Comparison of ENCODE assay signal across 8 mouse cellular contexts in the genomic region with DNA sequence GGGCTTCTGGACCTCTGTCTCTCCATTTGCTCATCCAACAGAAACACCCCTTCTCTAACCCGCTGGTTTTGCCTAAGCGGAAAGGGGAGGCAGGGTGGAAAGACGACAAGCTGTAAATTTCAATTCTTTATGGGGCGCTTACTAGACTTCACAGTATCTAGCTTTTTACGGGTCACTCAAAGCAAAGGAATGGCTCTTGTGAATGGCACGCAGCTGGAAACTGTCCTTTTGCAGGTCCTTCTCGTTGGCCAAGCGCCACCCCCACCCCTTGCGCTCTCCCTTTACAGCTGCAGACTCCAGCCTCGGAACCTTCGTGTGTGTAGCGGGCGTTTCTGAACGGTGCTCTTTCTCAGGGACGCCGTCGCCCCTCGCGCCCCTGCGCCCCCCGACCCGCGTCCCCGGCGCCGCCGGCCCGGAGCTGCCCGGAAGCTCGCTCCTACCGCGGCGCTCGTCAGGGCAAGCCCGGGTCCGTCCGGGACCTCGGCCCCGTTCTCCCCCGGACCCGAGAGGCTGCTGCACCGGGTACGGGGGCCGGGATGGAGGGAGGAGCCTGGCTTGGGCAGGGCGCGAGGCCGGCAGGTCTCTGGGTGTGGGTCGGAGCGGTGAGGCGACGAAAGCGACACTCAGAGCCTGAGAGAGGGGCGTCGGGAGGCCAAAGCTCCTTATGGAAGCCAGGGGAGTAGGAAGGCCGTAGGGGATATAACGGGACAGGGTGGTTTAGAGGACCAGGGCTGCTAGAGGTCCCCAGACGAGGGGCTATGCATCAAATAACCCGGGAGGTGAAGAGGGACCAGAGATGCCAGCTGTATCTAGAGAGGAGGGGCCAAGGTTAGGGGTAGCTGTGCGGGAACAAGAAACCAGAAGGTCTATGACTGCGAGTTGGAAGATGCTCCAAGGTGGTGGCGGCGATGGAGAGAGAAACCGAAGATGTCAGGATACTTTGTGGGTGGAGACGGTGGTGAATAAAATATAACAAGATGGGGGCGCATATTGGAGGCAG. TPM values are rescaled to one million over a fixed set of nuclear protein-coding genes. Genes with fewer than 3 reads are reported as not detected.
DNase-seq lines count a peak whose midpoint lies in the region; ATAC-seq and TF ChIP-seq lines count a peak whose summit lies in the region.

Gene Zfp580, plus strand, starts transcription at position 346 of the 1,000 bp plus-strand sequence.

- 1% methylated on average over 65 of the region's 65 CpGs for WGBS in forebrain, embryonic 10.5 days
- 2% methylated on average over 65 of the region's 65 CpGs for WGBS in heart, embryonic 13.5 days
- 1% methylated on average over 65 of the region's 65 CpGs for WGBS in kidney, postnatal 0 days
- 1% methylated on average over 65 of the region's 65 CpGs for WGBS in liver, embryonic 13.5 days (ENCODE audit: insufficient replicate concordance)
- under 1% methylated on average over 64 of the region's 65 CpGs for WGBS in stomach, postnatal 0 days

- H3K4me3 ChIP-seq in C2C12 (ENCODE audit: insufficient read depth, poor library complexity, severe bottlenecking): peak within 1 kb of the TSS; percentile 38
- peak within 1 kb of the TSS; percentile 67 for H3K4me3 ChIP-seq in forebrain, embryonic 10.5 days
- peak within 1 kb of the TSS; percentile 82 for H3K4me3 ChIP-seq in heart, embryonic 13.5 days
- peak within 1 kb of the TSS; percentile 60 for H3K4me3 ChIP-seq in kidney, postnatal 0 days (replicated peaks; ENCODE audit: low read depth, low read length)
- H3K4me3 ChIP-seq in liver, embryonic 13.5 days (replicated peaks): peak within 1 kb of the TSS; percentile 63
- peak within 1 kb of the TSS; percentile 74 for H3K4me3 ChIP-seq in stomach, postnatal 0 days (ENCODE audit: low read depth, low read length)

- TF ChIP-seq EP300 in stomach, postnatal 0 days (optimal IDR thresholded peaks at IDR 0.05): no peak

- peak within 1 kb of the TSS; percentile 94 for H3K9ac ChIP-seq in heart, embryonic 13.5 days
- peak within 1 kb of the TSS; percentile 75 for H3K9ac ChIP-seq in kidney, postnatal 0 days (ENCODE audit: low read depth, low read length)
- peak within 1 kb of the TSS; percentile 73 for H3K9ac ChIP-seq in liver, embryonic 13.5 days
- H3K9ac ChIP-seq in stomach, postnatal 0 days (ENCODE audit: low read length): peak within 1 kb of the TSS; percentile 84

- peak within 1 kb of the TSS; percentile 88 for H3K27ac ChIP-seq in forebrain, embryonic 10.5 days
- peak within 1 kb of the TSS; percentile 50 for H3K27ac ChIP-seq in heart, embryonic 13.5 days (replicated peaks)
- peak within 1 kb of the TSS; percentile 60 for H3K27ac ChIP-seq in kidney, postnatal 0 days
- no peak within 1 kb of the TSS for H3K27ac ChIP-seq in liver, embryonic 13.5 days
- peak within 1 kb of the TSS; percentile 81 for H3K27ac ChIP-seq in stomach, postnatal 0 days (replicated peaks)

- H3K9me3 ChIP-seq in forebrain, embryonic 10.5 days: no peaks in the 10 kb centered on the region; the same call in 1 of the 2 replicates
- no peaks in the 10 kb centered on the region for H3K9me3 ChIP-seq in heart, embryonic 13.5 days
- H3K9me3 ChIP-seq in kidney, postnatal 0 days (replicated peaks; ENCODE audit: low read length): no peaks in the 10 kb centered on the region
- no peaks in the 10 kb centered on the region for H3K9me3 ChIP-seq in liver, embryonic 13.5 days (replicated peaks)
- H3K9me3 ChIP-seq in stomach, postnatal 0 days (ENCODE audit: control insufficient read depth, low read length): no peaks in the 10 kb centered on the region

- peaks cover 4% of the 10 kb centered on the region for H3K27me3 ChIP-seq in C2C12 (ENCODE audit: control insufficient read depth, insufficient read depth, insufficient read length)
- peaks cover 62% of the 10 kb centered on the region for H3K27me3 ChIP-seq in forebrain, embryonic 10.5 days (ENCODE audit: poor library complexity, severe bottlenecking)
- H3K27me3 ChIP-seq in heart, embryonic 13.5 days (replicated peaks): peaks cover 49% of the 10 kb centered on the region
- H3K27me3 ChIP-seq in kidney, postnatal 0 days (ENCODE audit: insufficient read depth, low read length): peaks cover 23% of the 10 kb centered on the region
- H3K27me3 ChIP-seq in liver, embryonic 13.5 days: peaks cover 81% of the 10 kb centered on the region
- peaks cover 7% of the 10 kb centered on the region; the same call in 1 of the 2 replicates for H3K27me3 ChIP-seq in stomach, postnatal 0 days (ENCODE audit: control insufficient read depth, insufficient read depth, low read length)

- peak; percentile 62; the same call in 1 of the 2 replicates for ATAC-seq in heart, embryonic 13.5 days (ENCODE audit: extremely low read depth, insufficient number of reproducible peaks, low FRiP score, low TSS enrichment)
- peak; percentile 83 for ATAC-seq in kidney, postnatal 0 days (replicated peaks; ENCODE audit: low FRiP score, low read depth)
- ATAC-seq in liver, embryonic 13.5 days (ENCODE audit: low read depth): peak; percentile 53
- peak; percentile 73 for ATAC-seq in stomach, postnatal 0 days (ENCODE audit: low FRiP score, low TSS enrichment)

- no peaks in the 10 kb centered on the region for H3K36me3 ChIP-seq in C2C12 (ENCODE audit: control insufficient read depth, insufficient read depth)
- H3K36me3 ChIP-seq in forebrain, embryonic 10.5 days (replicated peaks): no peaks in the 10 kb centered on the region
- no peaks in the 10 kb centered on the region for H3K36me3 ChIP-seq in heart, embryonic 13.5 days
- no peaks in the 10 kb centered on the region for H3K36me3 ChIP-seq in kidney, postnatal 0 days (ENCODE audit: insufficient read depth, low read length)
- no peaks in the 10 kb centered on the region for H3K36me3 ChIP-seq in liver, embryonic 13.5 days
- H3K36me3 ChIP-seq in stomach, postnatal 0 days (ENCODE audit: control insufficient read depth, insufficient read depth, low read length): no peaks in the 10 kb centered on the region

- H3K79me3 ChIP-seq in C2C12 (ENCODE audit: low read depth): no peaks in the 10 kb centered on the region

- DNase-seq in adrenal gland, postnatal 4 days (ENCODE audit: low spot score in 2 of 2): peak; percentile 57 to 74
- peak; percentile 83 for DNase-seq in forebrain, embryonic 10.5 days (ENCODE audit: extremely low spot score, low spot score)
- DNase-seq in kidney, postnatal 0 days (ENCODE audit: low spot score): peak; percentile 81
- no peak for DNase-seq in liver, embryonic 13.5 days
- DNase-seq in natural killer cell, adult 2 months (ENCODE audit: low spot score in 2 of 2): peak; percentile 44 to 66
- peak; percentile 67 for DNase-seq in stomach, postnatal 0 days (ENCODE audit: low spot score)

- H3K79me2 ChIP-seq in C2C12 (ENCODE audit: control insufficient read depth, insufficient read depth): no peaks in the 10 kb centered on the region

- peaks cover 42% of the 10 kb centered on the region for H3K4me1 ChIP-seq in forebrain, embryonic 10.5 days
- H3K4me1 ChIP-seq in heart, embryonic 13.5 days: peaks cover 34% of the 10 kb centered on the region
- H3K4me1 ChIP-seq in kidney, postnatal 0 days (replicated peaks; ENCODE audit: insufficient read depth, low read length): peaks cover 21% of the 10 kb centered on the region
- H3K4me1 ChIP-seq in liver, embryonic 13.5 days (replicated peaks): peaks cover 28% of the 10 kb centered on the region
- H3K4me1 ChIP-seq in stomach, postnatal 0 days (replicated peaks; ENCODE audit: control insufficient read depth, insufficient read depth): peaks cover 6% of the 10 kb centered on the region

- peak within 1 kb of the TSS; percentile 75 for H3ac ChIP-seq in C2C12 (ENCODE audit: control insufficient read depth, insufficient read length, low read depth)

- no peak for TF ChIP-seq CTCF in C2C12 (IDR thresholded peaks at IDR 0.05; ENCODE audit: control insufficient read depth, insufficient read depth, insufficient read length)
- no peak for TF ChIP-seq CTCF in kidney, postnatal 0 days (IDR thresholded peaks at IDR 0.05; ENCODE audit: low read depth)
- no peak for TF ChIP-seq CTCF in stomach, postnatal 0 days (IDR thresholded peaks at IDR 0.05; ENCODE audit: low read depth)

- peak within 1 kb of the TSS; percentile 94 for H3K4me2 ChIP-seq in heart, embryonic 13.5 days
- peak within 1 kb of the TSS; percentile 81 for H3K4me2 ChIP-seq in kidney, postnatal 0 days (ENCODE audit: low read length)
- H3K4me2 ChIP-seq in liver, embryonic 13.5 days: peak within 1 kb of the TSS; percentile 71
- peak within 1 kb of the TSS; percentile 89 for H3K4me2 ChIP-seq in stomach, postnatal 0 days (replicated peaks; ENCODE audit: low read depth)

TF ChIP-seq in C2C12, 6 proteins besides CTCF, POLR2A, EP300 and RAD21:
- no peak for TF ChIP-seq MYOD1 (IDR thresholded peaks at IDR 0.05; ENCODE audit: control insufficient read depth, insufficient read length, low read depth)
- peak; percentile 35 for TF ChIP-seq MAX (IDR thresholded peaks at IDR 0.05)

RNA-seq across cellular contexts. Expression of gene Zfp580, which starts in this region (rescaled TPM):
- polyA plus RNA-seq in C2C12 (2012; fragmentation: generic; extraction: Trizol): 13.7 TPM
- 10 to 100 TPM; 19.9 to 23.6 TPM for total RNA-seq in adrenal gland, postnatal 4 days (2021)
- 38.0 and 38.8 TPM in 2 replicates for polyA plus RNA-seq in forebrain, embryonic 10.5 days (2016; fragmentation: Nextera tagmentation; extraction: Ambion mirVana)
- 16.4 and 18.7 TPM in 2 replicates for polyA plus RNA-seq in heart, embryonic 13.5 days (2015; fragmentation: Nextera tagmentation; extraction: Ambion mirVana)
- polyA plus RNA-seq in kidney, postnatal 0 days (2015; fragmentation: Nextera tagmentation; extraction: Ambion mirVana): 48.7 and 54.0 TPM in 2 replicates
- 2.2 and 2.7 TPM in 2 replicates for polyA plus RNA-seq in liver, embryonic 13.5 days (2015; fragmentation: Nextera tagmentation; extraction: Ambion mirVana)
- 21.0 and 21.6 TPM in 2 replicates for polyA plus RNA-seq in stomach, postnatal 0 days (2015; fragmentation: Nextera tagmentation; extraction: Ambion mirVana)
